Mouse (Mus musculus) small intestine, adult 2 months (tissue): Measurements from ENCODE around the gene Casc1.

Experiments used
- CTCF ChIP-seq: fragments of 200-500 bp; IDR thresholded peaks from 2 replicates; pipeline ENCODE4 v1.5.1; 2012; ENCODE audit warnings: low read depth, mild to moderate bottlenecking, control low read depth, inconsistent platforms, low read length, moderate library complexity, mixed read lengths; ENCODE audit not compliant: insufficient replicate concordance, insufficient read length; ENCODE audit errors: extremely low read depth
- POLR2A ChIP-seq: fragments of 200-500 bp; IDR thresholded peaks from 2 replicates; pipeline ENCODE4 v1.6.1; 2012; ENCODE audit warnings: low read depth, mild to moderate bottlenecking, control low read depth, inconsistent platforms, low read length, moderate library complexity

DNA sequence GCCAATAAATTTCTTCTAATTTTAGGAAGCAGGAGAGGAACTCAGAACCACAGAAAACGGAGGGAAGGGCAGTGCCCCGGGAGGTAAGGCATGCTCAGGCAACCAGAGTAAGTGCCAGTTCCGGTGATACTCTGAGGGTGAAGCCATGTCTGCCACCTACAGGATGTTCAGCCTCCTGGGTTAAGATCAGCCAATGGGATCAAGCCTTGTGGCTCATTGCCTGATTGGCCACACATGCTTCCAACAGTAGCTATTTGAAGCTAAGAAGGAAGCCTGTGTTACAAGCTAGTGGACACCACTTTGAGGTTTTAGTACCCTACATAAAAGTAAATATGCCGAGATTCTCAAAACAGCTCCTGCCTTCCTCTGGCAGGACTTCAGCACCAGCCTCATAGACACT, 52.2 kb downstream of the Casc1 start:
- TF ChIP-seq CTCF (no peak), POLR2A (no peak)
